Mouse (Mus musculus): Measurements from ENCODE around the gene Cnot4.

- TF ChIP-seq CTCF (IDR thresholded peaks at IDR 0.05; ENCODE audit: extremely low read depth, insufficient read length, insufficient replicate concordance, low read depth, low read length) (no peak), POLR2A (IDR thresholded peaks at IDR 0.05; ENCODE audit: low read depth, low read length) (no peak)
These were observed 71.1 kb downstream of the Cnot4 start for GRCm38 (mm10) chr6:35062446-35062845.

All from small intestine, adult 2 months (tissue).